Mouse (Mus musculus): Measurements from ENCODE around the gene Leng9.

- TF ChIP-seq CTCF (IDR thresholded peaks at IDR 0.05; ENCODE audit: low read depth) = no peak
- no peak for TF ChIP-seq EP300 (optimal IDR thresholded peaks at IDR 0.05)
These were observed 14.1 kb upstream of the Leng9 start, which contains the start of gene Cdc42ep5 for GRCm38 (mm10) chr7:4164090-4164910.
